Mouse (Mus musculus): ENCODE results near the gene Tmem270. TPM values are rescaled to one million over a fixed set of nuclear protein-coding genes. Genes with fewer than 3 reads are reported as not detected.

Tmem270 gene
- polyA plus RNA-seq, 1 experiment from 2014 or later: not detected

Other genes with a start within 250 kb of the Tmem270 start
- 7.1 and 8.2 TPM in 2 replicates for gene Limk1, start 218.1 kb downstream of the Tmem270 start, polyA plus RNA-seq (2015; fragmentation: Nextera tagmentation; extraction: Ambion mirVana)
- gene Eln, start 159.4 kb downstream of the Tmem270 start, polyA plus RNA-seq (2015; fragmentation: Nextera tagmentation; extraction: Ambion mirVana): 534 and 579 TPM in 2 replicates
- 0.65 and 1.6 TPM in 2 replicates for gene Cldn13, start 8.8 kb upstream of the Tmem270 start, polyA plus RNA-seq (2015; fragmentation: Nextera tagmentation; extraction: Ambion mirVana)
- gene Mettl27, start 25.6 kb upstream of the Tmem270 start, polyA plus RNA-seq (2015; fragmentation: Nextera tagmentation; extraction: Ambion mirVana): 24.7 TPM in 2 replicates
- 31.7 and 34.3 TPM in 2 replicates for gene Cldn4, start 40.2 kb upstream of the Tmem270 start, polyA plus RNA-seq (2015; fragmentation: Nextera tagmentation; extraction: Ambion mirVana)
- gene Cldn3, start 79.5 kb upstream of the Tmem270 start, polyA plus RNA-seq (2015; fragmentation: Nextera tagmentation; extraction: Ambion mirVana): 241 and 259 TPM in 2 replicates
- gene Abhd11, start 102.4 kb upstream of the Tmem270 start, polyA plus RNA-seq (2015; fragmentation: Nextera tagmentation; extraction: Ambion mirVana): 66.7 and 66.9 TPM in 2 replicates
- gene Stx1a, start 116.7 kb upstream of the Tmem270 start, polyA plus RNA-seq (2015; fragmentation: Nextera tagmentation; extraction: Ambion mirVana): 11.9 and 13.2 TPM in 2 replicates
- gene Dnajc30, start 157.5 kb upstream of the Tmem270 start, polyA plus RNA-seq (2015; fragmentation: Nextera tagmentation; extraction: Ambion mirVana): 29.1 and 31.7 TPM in 2 replicates
- gene Bud23, start 158.2 kb upstream of the Tmem270 start, polyA plus RNA-seq (2015; fragmentation: Nextera tagmentation; extraction: Ambion mirVana): 117 and 124 TPM in 2 replicates
- gene Vps37d, start 171.5 kb upstream of the Tmem270 start, polyA plus RNA-seq (2015; fragmentation: Nextera tagmentation; extraction: Ambion mirVana): 6.1 and 9.1 TPM in 2 replicates
- gene Mlxipl, start 183.2 kb upstream of the Tmem270 start, polyA plus RNA-seq (2015; fragmentation: Nextera tagmentation; extraction: Ambion mirVana): 1.4 and 2.8 TPM in 2 replicates
- 21.4 and 21.7 TPM in 2 replicates for gene Tbl2, start 242.9 kb upstream of the Tmem270 start, polyA plus RNA-seq (2015; fragmentation: Nextera tagmentation; extraction: Ambion mirVana)